Mouse (Mus musculus) liver, postnatal 0 days (tissue): ENCODE measurements around the gene Fignl2.

Experiments used
- CTCF ChIP-seq: sonication (generic); IDR thresholded peaks from 2 replicates; pipeline ENCODE4 v1.5.1; 2016; ENCODE audit warnings: antibody characterized with exemption, low read depth
- EP300 ChIP-seq: IDR thresholded peaks from 2 replicates; pipeline ENCODE4 v1.6.1; 2016; ENCODE audit warnings: antibody characterized with exemption, low read depth, mild to moderate bottlenecking

GRCm38 (mm10) chr15:101091551-101091950 lies 13.2 kb upstream of the Fignl2 start:
- TF ChIP-seq CTCF, result no peak
- TF ChIP-seq EP300, result no peak
